10 mouse cellular contexts compared by ENCODE assay signal in the genomic region with DNA sequence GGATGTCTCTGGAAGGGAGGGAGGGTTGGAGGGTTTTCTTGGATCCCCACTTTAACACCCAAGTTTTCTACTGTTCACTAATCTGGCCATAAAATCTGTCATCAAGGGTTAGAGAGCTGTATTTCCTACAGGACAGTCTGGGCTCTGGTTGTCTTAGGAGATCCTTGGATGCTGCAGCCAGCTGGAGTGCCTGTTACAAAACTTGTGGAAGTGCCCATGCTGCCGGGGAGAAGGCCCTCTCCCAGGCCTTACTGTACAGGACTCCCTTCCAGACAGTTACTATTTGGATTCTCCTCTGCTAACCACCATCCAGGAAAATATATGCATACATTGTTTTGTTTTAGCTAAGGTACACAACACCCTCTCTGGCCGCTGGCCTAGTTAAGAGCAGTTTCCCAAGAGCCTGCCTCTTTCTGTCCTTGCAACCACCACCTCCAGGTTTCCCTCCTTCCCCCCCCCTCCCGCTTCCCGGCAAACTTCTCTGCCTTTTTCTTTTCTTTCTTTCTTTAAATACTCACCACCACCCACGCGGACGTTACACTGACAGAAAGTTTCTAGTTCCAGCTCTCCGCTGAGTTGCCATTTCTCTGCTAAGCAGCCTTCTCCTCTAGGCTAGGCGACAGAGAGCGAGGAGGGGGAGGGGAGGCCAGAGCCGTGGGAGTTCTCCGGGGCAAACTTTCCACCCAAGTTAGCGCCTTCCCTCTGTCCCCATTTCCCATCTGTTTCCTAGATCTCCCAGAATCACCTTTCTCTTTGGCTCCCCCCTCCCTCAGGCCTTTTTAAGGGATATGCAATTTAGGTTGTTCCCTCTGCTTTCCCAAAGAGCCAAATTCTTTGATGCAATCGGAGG. TPM values are rescaled to one million over a fixed set of nuclear protein-coding genes. Genes with fewer than 3 reads are reported as not detected.
DNase-seq lines count a peak whose midpoint lies in the region; TF ChIP-seq lines count a peak whose summit lies in the region.
"Had no signal": no experiment of that assay in that cellular context is flagged by ENCODE, and none has a peak within 500 bp of the region (broad histone marks: within the 10 kb centered on the region; RNA-seq: fewer than 3 reads in every experiment).

No protein-coding gene starts in this region.

- H3K27ac ChIP-seq in spleen, adult 2 months (ENCODE audit: insufficient read depth, low read length), result peak overlapping the region; percentile 41
- H3K27ac ChIP-seq: limb, embryonic 13.5 days had no signal

- 69% methylated on average over 14 of the region's 14 CpGs for WGBS in spleen, adult 2 months

- peaks cover 23% of the 10 kb centered on the region for H3K27me3 ChIP-seq in spleen, adult 2 months (ENCODE audit: control insufficient read depth, insufficient read depth, low read length)

- no peak for TF ChIP-seq POLR2A in spleen, adult 2 months (IDR thresholded peaks at IDR 0.05; ENCODE audit: low read depth, low read length)

- H3K4me3 ChIP-seq in spleen, adult 2 months (ENCODE audit: extremely low read depth, insufficient read depth, insufficient read length), result no peak overlapping the region
- H3K4me3 ChIP-seq: limb, embryonic 13.5 days had no signal

- H3K36me3 ChIP-seq in spleen, adult 2 months (ENCODE audit: control insufficient read depth, insufficient read depth, low read length), result no peaks in the 10 kb centered on the region
- H3K36me3 ChIP-seq: limb, embryonic 13.5 days had no signal

- no peak for TF ChIP-seq CTCF in spleen, adult 2 months (IDR thresholded peaks at IDR 0.05; ENCODE audit: extremely low read depth, insufficient read depth, insufficient read length, insufficient replicate concordance)

- peaks cover 5% of the 10 kb centered on the region for H3K4me1 ChIP-seq in spleen, adult 2 months (ENCODE audit: control insufficient read depth, insufficient read depth, insufficient read length)

- peak; percentile 60 to 87 for DNase-seq in adrenal gland, adult (ENCODE audit: inconsistent age in 2 of 2, low spot score in 1 of 2)
- DNase-seq in adrenal gland, postnatal 25 days, result no peak
- no peak for DNase-seq in spleen, adult 2 months (ENCODE audit: low read depth in 1 of 2, low spot score in 2 of 2)
- no peak for DNase-seq in spleen, adult 12 weeks (ENCODE audit: low spot score)
- DNase-seq in kidney, postnatal 25 days, result peak; percentile 74 to 80
- DNase-seq in right cerebral cortex, postnatal 10 days (ENCODE audit: low spot score in 2 of 2), result no peak
- DNase-seq in gastrocnemius, adult 18-20 months (ENCODE audit: low spot score), result no peak
- DNase-seq in testis, postnatal 14 days (ENCODE audit: low spot score), result no peak

RNA-seq across cellular contexts. Expression of a gene that starts 0.6 kb away (rescaled TPM):
- 24.0 and 25.6 TPM in 2 replicates for total RNA-seq in adrenal gland, postnatal 25 days (2021)
- 1.9 and 2.4 TPM in 2 replicates for polyA plus RNA-seq in spleen, adult 2 months (2012; rRNA removed)
- not detected for total RNA-seq in gastrocnemius, adult 18-20 months (2021)
- polyA plus RNA-seq: cortical plate, adult 2 months had no signal

RNA-seq across cellular contexts. Expression of a gene that starts 15.8 kb away (rescaled TPM):
- not detected in 2 replicates for total RNA-seq in adrenal gland, postnatal 25 days (2021)
- not detected in 2 replicates for polyA plus RNA-seq in spleen, adult 2 months (2012; rRNA removed)
- not detected for total RNA-seq in gastrocnemius, adult 18-20 months (2021)
- polyA plus RNA-seq: cortical plate, adult 2 months had no signal

RNA-seq across cellular contexts. Expression of a gene that starts 26.6 kb away (rescaled TPM):
- total RNA-seq in adrenal gland, postnatal 25 days (2021), result 33.0 and 40.1 TPM in 2 replicates
- 2.0 and 2.6 TPM in 2 replicates for polyA plus RNA-seq in spleen, adult 2 months (2012; rRNA removed)
- total RNA-seq in gastrocnemius, adult 18-20 months (2021), result under 1 TPM; 0.21 to 0.39 TPM
- polyA plus RNA-seq: cortical plate, adult 2 months had no signal

RNA-seq across cellular contexts. Expression of a gene that starts 31.6 kb away (rescaled TPM):
- total RNA-seq in adrenal gland, postnatal 25 days (2021), result 27.6 and 31.5 TPM in 2 replicates
- 2.6 and 3.3 TPM in 2 replicates for polyA plus RNA-seq in spleen, adult 2 months (2012; rRNA removed)
- total RNA-seq in gastrocnemius, adult 18-20 months (2021), result under 1 TPM; 0.16 to 0.31 TPM
- polyA plus RNA-seq: cortical plate, adult 2 months had no signal

RNA-seq across cellular contexts. Expression of a gene that starts 46.6 kb away (rescaled TPM):
- 36.5 and 36.8 TPM in 2 replicates for total RNA-seq in adrenal gland, postnatal 25 days (2021)
- polyA plus RNA-seq in spleen, adult 2 months (2012; rRNA removed), result 0.37 and 0.40 TPM in 2 replicates
- under 1 TPM; 0.09 to 0.14 TPM for total RNA-seq in gastrocnemius, adult 18-20 months (2021)
- polyA plus RNA-seq: cortical plate, adult 2 months had no signal

Comparison
In these comparisons a context has a peak if more than half of its experiments do, and no peak if none do; other contexts are left out.
1. DNase-seq: peak in adrenal gland, adult (2 of 2) and kidney, postnatal 25 days (2 of 2); none in adrenal gland, postnatal 25 days (single experiment), spleen, adult 2 months (0 of 2), spleen, adult 12 weeks (single experiment), right cerebral cortex, postnatal 10 days (0 of 2), gastrocnemius, adult 18-20 months (single experiment) and testis, postnatal 14 days (single experiment).
2. RNA of a gene that starts 0.6 kb away (total RNA-seq): 24.0 to 25.6 TPM in adrenal gland, postnatal 25 days; not detected in gastrocnemius, adult 18-20 months; every median in the first group is over 10 times any median in the second.
3. RNA of a gene that starts 26.6 kb away (total RNA-seq): 33.0 to 40.1 TPM in adrenal gland, postnatal 25 days; 0.21 to 0.39 TPM in gastrocnemius, adult 18-20 months; every median in the first group is over 10 times any median in the second.